Mouse (Mus musculus) mouse embryonic stem cell (cell line): ENCODE data around the gene Gchfr.

Source experiments
- in situ Hi-C, 2 experiments: fragments of 300-500 bp; cut with MboI; formaldehyde crosslinking; loops; 1 replicate in 1 of 2; 3 replicates in 1 of 2; pipeline ENCODE4 v1.14.3; 2019 to 2020; ENCODE audit warnings: low sequenced_read_pairs in 2 of 2, low pct_unique_long_range_greater_than_20kb in 1 of 2, mixed read lengths in 1 of 2; ENCODE audit not compliant: unreplicated experiment in 1 of 2

Gene Gchfr

GRCm38 (mm10) chr2:119171574-119171973 is 4.0 kb downstream of the Gchfr start:
- in situ Hi-C loops = no loop called here

- in situ Hi-C loops = no loop called here
Measured at GRCm38 (mm10) chr2:119172446-119172845, 4.9 kb downstream of the Gchfr start.

GRCm38 (mm10) chr2:119172862-119173576 is 5.4 kb downstream of the Gchfr start:
- in situ Hi-C loops = no loop called here

- in situ Hi-C loops = no loop called here
Measured at GRCm38 (mm10) chr2:119173991-119174651, 6.5 kb downstream of the Gchfr start, which contains the start of gene Gm14137. Gm14137 (plus strand) TSS chr2:119174509.

- in situ Hi-C loops = no loop called here
Measured at GRCm38 (mm10) chr2:119174866-119175265, 7.3 kb downstream of the Gchfr start.

GRCm38 (mm10) chr2:119175614-119176013 is 8.0 kb downstream of the Gchfr start:
- in situ Hi-C loops = no loop called here

- in situ Hi-C loops = no loop called here
Measured at GRCm38 (mm10) chr2:119176761-119177160, 9.2 kb downstream of the Gchfr start.

GRCm38 (mm10) chr2:119177384-119177939 is 9.9 kb downstream of the Gchfr start:
- in situ Hi-C loops = no loop called here

GRCm38 (mm10) chr2:119182914-119183313 is 15.3 kb downstream of the Gchfr start:
- in situ Hi-C loops = no loop called here

GRCm38 (mm10) chr2:119189029-119189710 is 21.6 kb downstream of the Gchfr start:
- in situ Hi-C loops = no loop called here

GRCm38 (mm10) chr2:119190969-119191368 is 23.4 kb downstream of the Gchfr start:
- in situ Hi-C loops = no loop called here

- in situ Hi-C loops = no loop called here
Measured at GRCm38 (mm10) chr2:119194140-119194539, 26.6 kb downstream of the Gchfr start.

GRCm38 (mm10) chr2:119196316-119197108 is 28.9 kb downstream of the Gchfr start:
- in situ Hi-C loops = no loop called here

- in situ Hi-C loops = no loop called here
Measured at GRCm38 (mm10) chr2:119197493-119197892, 29.9 kb downstream of the Gchfr start.

GRCm38 (mm10) chr2:119198049-119198448 is 30.5 kb downstream of the Gchfr start:
- in situ Hi-C loops = no loop called here

GRCm38 (mm10) chr2:119198934-119199333 is 31.4 kb downstream of the Gchfr start:
- in situ Hi-C loops = no loop called here

- in situ Hi-C loops = no loop called here
Measured at GRCm38 (mm10) chr2:119202914-119203453, 35.4 kb downstream of the Gchfr start.

- in situ Hi-C loops = no loop called here
Measured at GRCm38 (mm10) chr2:119203871-119204460, 36.4 kb downstream of the Gchfr start.
